Mouse (Mus musculus): ENCODE measurements around the gene Adssl1. TPM values are rescaled to one million over a fixed set of nuclear protein-coding genes. Genes with fewer than 3 reads are reported as not detected.

Gene Adssl1
- total and polyA plus RNA-seq, 3 experiments: 58.2 to 63.9 TPM; not detected in 1

GRCm38 (mm10) chr12:112670718-112671393 is 51.0 kb downstream of the Adssl1 start:
- H3K27me3 ChIP-seq (ENCODE audit: control insufficient read depth in 1 of 2, insufficient read depth in 2 of 2, low read length in 2 of 2): no peaks in the 10 kb centered on the region
- no peak overlapping the region for H3K27ac ChIP-seq (ENCODE audit: control insufficient read depth, low read depth, low read length)
- H3K36me3 ChIP-seq (ENCODE audit: control insufficient read depth in 1 of 2, insufficient read depth in 2 of 2, low read length in 2 of 2): peaks cover 12 to 26% of the 10 kb centered on the region in 2 experiments
- no peak for TF ChIP-seq CHD1 (IDR thresholded peaks at IDR 0.05; ENCODE audit: low read depth, low read length)
- no peak for TF ChIP-seq SIN3A (IDR thresholded peaks at IDR 0.05; ENCODE audit: low read length)
- no peak for TF ChIP-seq KAT2A (conservative IDR thresholded peaks at IDR 0.05; ENCODE audit: low read depth, low read length)
- TF ChIP-seq GABPA (IDR thresholded peaks at IDR 0.05; ENCODE audit: low read depth, low read length): no peak
- TF ChIP-seq E2F4 (IDR thresholded peaks at IDR 0.05; ENCODE audit: borderline replicate concordance, low read depth, low read length): no peak
- TF ChIP-seq MAFK (IDR thresholded peaks at IDR 0.05; ENCODE audit: borderline replicate concordance, low read depth, low read length): no peak
- H3K9ac ChIP-seq (ENCODE audit: control insufficient read depth, low read depth, low read length, poor library complexity, severe bottlenecking): no peak overlapping the region
- peaks cover 78% of the 10 kb centered on the region for H3K79me2 ChIP-seq (ENCODE audit: control insufficient read depth, insufficient read depth, low read length, poor library complexity)
- no peak for DNase-seq (ENCODE audit: low read depth, low spot score)
- no peaks in the 10 kb centered on the region for H3K9me3 ChIP-seq (replicated peaks; ENCODE audit: insufficient read depth, low read length)
- no peak overlapping the region for H3K4me3 ChIP-seq (ENCODE audit: control insufficient read depth in 1 of 2, insufficient read depth in 1 of 2, low read depth in 2 of 2, low read length in 2 of 2)
- H3K4me1 ChIP-seq (ENCODE audit: control insufficient read depth in 1 of 2, insufficient read depth in 2 of 2, low read length in 2 of 2): peaks cover 3 to 23% of the 10 kb centered on the region in 2 experiments

GRCm38 (mm10) chr12:112671891-112672290 is 52.0 kb downstream of the Adssl1 start:
- Histone ChIP-seq H3K9me3 (replicated peaks; ENCODE audit: insufficient read depth, low read length) (no peaks in the 10 kb centered on the region), H3K4me1 (ENCODE audit: control insufficient read depth in 1 of 2, insufficient read depth in 2 of 2, low read length in 2 of 2) (peaks cover 4 to 30% of the 10 kb centered on the region in 2 experiments), H3K36me3 (ENCODE audit: control insufficient read depth in 1 of 2, insufficient read depth in 2 of 2, low read length in 2 of 2) (peaks cover 12 to 23% of the 10 kb centered on the region in 2 experiments), H3K4me3 (ENCODE audit: control insufficient read depth in 1 of 2, insufficient read depth in 1 of 2, low read depth in 2 of 2, low read length in 2 of 2) (no peak overlapping the region), H3K27me3 (ENCODE audit: control insufficient read depth in 1 of 2, insufficient read depth in 2 of 2, low read length in 2 of 2) (no peaks in the 10 kb centered on the region), H3K27ac (ENCODE audit: control insufficient read depth, low read depth, low read length) (no peak overlapping the region), H3K9ac (ENCODE audit: control insufficient read depth, low read depth, low read length, poor library complexity, severe bottlenecking) (no peak overlapping the region; the same call in 1 of the 2 replicates), H3K79me2 (ENCODE audit: control insufficient read depth, insufficient read depth, low read length, poor library complexity) (peaks cover 72% of the 10 kb centered on the region)
- TF ChIP-seq CHD1 (IDR thresholded peaks at IDR 0.05; ENCODE audit: low read depth, low read length): no peak
- no peak for TF ChIP-seq HCFC1 (IDR thresholded peaks at IDR 0.05; ENCODE audit: low read depth, low read length)
- peak in 2 of 3 experiments; percentile 42 to 48; a peak in 4 of 6 replicates for TF ChIP-seq CTCF (IDR thresholded peaks at IDR 0.05 in 2 of 3, conservative IDR thresholded peaks at IDR 0.05 in 1 of 3; ENCODE audit: control insufficient read depth in 1 of 3, insufficient read depth in 1 of 3, low read depth in 2 of 3, low read length in 3 of 3, poor library complexity in 1 of 3, severe bottlenecking in 1 of 3)
- DNase-seq (ENCODE audit: low read depth, low spot score): peak; percentile 72

GRCm38 (mm10) chr12:112672744-112673575 is 53.1 kb downstream of the Adssl1 start:
- H3K4me1 ChIP-seq (ENCODE audit: control insufficient read depth in 1 of 2, insufficient read depth in 2 of 2, low read length in 2 of 2): peaks cover 8 to 40% of the 10 kb centered on the region in 2 experiments
- DNase-seq (ENCODE audit: low read depth, low spot score): peak; percentile 92
- H3K27ac ChIP-seq (ENCODE audit: control insufficient read depth, low read depth, low read length): peak overlapping the region; percentile 59
- H3K4me3 ChIP-seq (ENCODE audit: control insufficient read depth in 1 of 2, insufficient read depth in 1 of 2, low read depth in 2 of 2, low read length in 2 of 2): peak overlapping the region; percentile 84 to 92
- peak overlapping the region; percentile 86 for H3K9ac ChIP-seq (ENCODE audit: control insufficient read depth, low read depth, low read length, poor library complexity, severe bottlenecking)
- no peaks in the 10 kb centered on the region for H3K27me3 ChIP-seq (ENCODE audit: control insufficient read depth in 1 of 2, insufficient read depth in 2 of 2, low read length in 2 of 2)
- H3K36me3 ChIP-seq (ENCODE audit: control insufficient read depth in 1 of 2, insufficient read depth in 2 of 2, low read length in 2 of 2): peaks cover 20 to 21% of the 10 kb centered on the region in 2 experiments
- H3K9me3 ChIP-seq (replicated peaks; ENCODE audit: insufficient read depth, low read length): no peaks in the 10 kb centered on the region
- H3K79me2 ChIP-seq (ENCODE audit: control insufficient read depth, insufficient read depth, low read length, poor library complexity): peaks cover 66% of the 10 kb centered on the region
- no peak for TF ChIP-seq ZKSCAN1 (IDR thresholded peaks at IDR 0.05; ENCODE audit: low read depth, low read length)
- TF ChIP-seq MEF2A (IDR thresholded peaks at IDR 0.05; ENCODE audit: extremely low read depth, insufficient replicate concordance, low read depth, low read length, poor library complexity, severe bottlenecking): no peak
- TF ChIP-seq POLR2A (IDR thresholded peaks at IDR 0.05; ENCODE audit: control insufficient read depth in 1 of 2, insufficient read depth in 1 of 2, low read depth in 1 of 2, low read length in 2 of 2, poor library complexity in 1 of 2): peak in 1 of 2 experiments; percentile 39; a peak in 1 of 4 replicates
- peak; percentile 32; the same call in 1 of the 2 replicates for TF ChIP-seq ELF1 (IDR thresholded peaks at IDR 0.05; ENCODE audit: low read depth, low read length)
- 0 out of 6 replicates have a peak, but pooled peaks of 1 of the 3 experiments have one; percentile 8 for TF ChIP-seq CTCF (IDR thresholded peaks at IDR 0.05 in 2 of 3, conservative IDR thresholded peaks at IDR 0.05 in 1 of 3; ENCODE audit: control insufficient read depth in 1 of 3, insufficient read depth in 1 of 3, low read depth in 2 of 3, low read length in 3 of 3, poor library complexity in 1 of 3, severe bottlenecking in 1 of 3)
- peak; percentile 62 for TF ChIP-seq GATA1 (IDR thresholded peaks at IDR 0.05; ENCODE audit: low read depth, low read length)
- no peak for TF ChIP-seq KAT2A (conservative IDR thresholded peaks at IDR 0.05; ENCODE audit: low read depth, low read length)
- peak; percentile 58; the same call in 1 of the 2 replicates for TF ChIP-seq CHD1 (IDR thresholded peaks at IDR 0.05; ENCODE audit: low read depth, low read length)
- peak; percentile 67; the same call in 1 of the 2 replicates for TF ChIP-seq RCOR1 (IDR thresholded peaks at IDR 0.05; ENCODE audit: low read depth, low read length)
- TF ChIP-seq NRF1 (IDR thresholded peaks at IDR 0.05; ENCODE audit: insufficient read depth, low read depth, low read length, poor library complexity, severe bottlenecking): no peak
- TF ChIP-seq SIN3A (IDR thresholded peaks at IDR 0.05; ENCODE audit: low read length): peak; percentile 100
- no peak for TF ChIP-seq POLR2AphosphoS5 (IDR thresholded peaks at IDR 0.05; ENCODE audit: borderline replicate concordance, low read depth, low read length)
- TF ChIP-seq SMC3 (IDR thresholded peaks at IDR 0.05; ENCODE audit: low read depth, low read length): peak; percentile 6; the same call in 1 of the 2 replicates
- TF ChIP-seq ZNF384 (IDR thresholded peaks at IDR 0.05; ENCODE audit: low read depth, low read length): no peak
- TF ChIP-seq HCFC1 (IDR thresholded peaks at IDR 0.05; ENCODE audit: low read depth, low read length): peak; percentile 9
- TF ChIP-seq MAZ (IDR thresholded peaks at IDR 0.05; ENCODE audit: low read depth, low read length): peak; percentile 49
- TF ChIP-seq POLR2AphosphoS2 (IDR thresholded peaks at IDR 0.05; ENCODE audit: low read length): 0 out of 2 replicates have a peak, but pooled peaks have one; percentile 39
